Mouse (Mus musculus): ENCODE measurements around the gene Scmh1.

DNA sequence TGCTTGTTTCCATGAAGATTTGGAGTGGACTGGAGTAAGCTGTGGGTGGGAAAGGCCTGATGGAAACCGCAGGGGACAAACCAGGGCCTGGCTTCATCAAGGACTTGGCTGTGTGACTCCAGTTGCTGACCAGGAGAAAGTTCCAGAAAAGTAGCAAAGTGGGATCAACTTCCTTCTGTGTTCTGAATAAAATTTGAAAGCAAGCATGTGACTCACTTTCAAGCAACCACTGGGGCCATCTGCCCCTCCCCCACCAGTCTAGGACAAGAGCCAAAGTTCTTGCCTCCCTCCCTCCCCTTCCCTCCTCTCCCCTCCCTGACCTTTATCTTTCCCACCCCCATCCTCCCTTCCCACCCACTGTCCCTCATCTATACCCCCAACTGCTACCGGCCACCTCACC, 35.9 kb upstream of the Scmh1 start:
- TF ChIP-seq CTCF (IDR thresholded peaks at IDR 0.05; ENCODE audit: low read depth, low read length) (no peak), POLR2A (IDR thresholded peaks at IDR 0.05; ENCODE audit: borderline replicate concordance, low read depth, low read length) (no peak)

All from bone marrow macrophage, adult 2 months (primary cell).